Mouse (Mus musculus): ENCODE results near the gene Iqgap2. TPM values are rescaled to one million over a fixed set of nuclear protein-coding genes. Genes with fewer than 3 reads are reported as not detected.

Iqgap2 gene
- polyA plus RNA-seq, 2 experiments: 10.5 to 12.7 TPM

GRCm38 (mm10) chr13:95899885-95900650 lies 8.3 kb upstream of the Iqgap2 start:
- no peaks in the 10 kb centered on the region for H3K27me3 ChIP-seq (ENCODE audit: control insufficient read depth, insufficient read depth, low read length)
- H3K36me3 ChIP-seq (ENCODE audit: control insufficient read depth, insufficient read depth, low read length): no peaks in the 10 kb centered on the region
- H3K9ac ChIP-seq (ENCODE audit: low read depth, low read length, severe bottlenecking): no peak overlapping the region
- DNase-seq (ENCODE audit: low spot score) (no peak), ATAC-seq (ENCODE audit: low FRiP score, low read depth) (no peak)
- peaks cover 9% of the 10 kb centered on the region for H3K4me1 ChIP-seq (ENCODE audit: control insufficient read depth, insufficient read depth, low read length)
- no peak overlapping the region for H3K4me2 ChIP-seq (replicated peaks; ENCODE audit: low read depth, low read length, severe bottlenecking)
- TF ChIP-seq POLR2A (IDR thresholded peaks at IDR 0.05; ENCODE audit: borderline replicate concordance, extremely low read depth, insufficient read depth, insufficient read length): no peak
- no peak overlapping the region for H3K27ac ChIP-seq (replicated peaks; ENCODE audit: low read depth, low read length)
- H3K4me3 ChIP-seq (replicated peaks; ENCODE audit: low read length): no peak overlapping the region
- WGBS: 24% methylated on average over 1 of the region's 1 CpGs
- 0 out of 2 replicates have a peak, but pooled peaks cover 3% of the 10 kb centered on the region for H3K9me3 ChIP-seq (ENCODE audit: control insufficient read depth, low read length)

DNA sequence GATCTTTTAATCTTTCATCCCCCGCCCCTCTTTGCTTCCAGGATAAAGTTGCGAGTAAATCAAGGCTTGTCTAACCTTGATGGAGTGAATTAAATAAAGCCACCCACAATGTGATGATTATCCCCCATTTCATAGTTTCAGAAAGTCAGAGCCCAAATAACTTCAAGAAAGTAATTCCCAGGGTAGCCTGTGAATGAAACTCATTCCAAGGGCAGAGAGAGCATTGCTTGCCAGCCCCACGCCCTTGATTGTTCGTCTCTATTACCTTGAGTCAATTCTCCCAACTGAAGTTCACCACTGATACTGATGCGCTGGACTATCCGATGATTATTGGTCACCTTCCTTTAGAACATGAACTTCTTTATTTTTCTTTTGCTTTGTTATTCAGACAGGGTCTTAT lies 4.8 kb upstream of the Iqgap2 start:
- no peaks in the 10 kb centered on the region for H3K9me3 ChIP-seq (ENCODE audit: control insufficient read depth, low read length)
- H3K4me3 ChIP-seq (replicated peaks; ENCODE audit: low read length): no peak overlapping the region
- no peak overlapping the region for H3K27ac ChIP-seq (replicated peaks; ENCODE audit: low read depth, low read length)
- H3K4me1 ChIP-seq (ENCODE audit: control insufficient read depth, insufficient read depth, low read length): peaks cover 9% of the 10 kb centered on the region
- no peaks in the 10 kb centered on the region for H3K27me3 ChIP-seq (ENCODE audit: control insufficient read depth, insufficient read depth, low read length)
- WGBS: 87% methylated on average over 6 of the region's 6 CpGs
- no peak for TF ChIP-seq POLR2A (IDR thresholded peaks at IDR 0.05; ENCODE audit: borderline replicate concordance, extremely low read depth, insufficient read depth, insufficient read length)
- H3K36me3 ChIP-seq (ENCODE audit: control insufficient read depth, insufficient read depth, low read length): no peaks in the 10 kb centered on the region
- no peak overlapping the region for H3K4me2 ChIP-seq (replicated peaks; ENCODE audit: low read depth, low read length, severe bottlenecking)
- no peak for DNase-seq (ENCODE audit: low spot score)
- ATAC-seq (ENCODE audit: low FRiP score, low read depth): no peak
- H3K9ac ChIP-seq (ENCODE audit: low read depth, low read length, severe bottlenecking): no peak overlapping the region

DNA sequence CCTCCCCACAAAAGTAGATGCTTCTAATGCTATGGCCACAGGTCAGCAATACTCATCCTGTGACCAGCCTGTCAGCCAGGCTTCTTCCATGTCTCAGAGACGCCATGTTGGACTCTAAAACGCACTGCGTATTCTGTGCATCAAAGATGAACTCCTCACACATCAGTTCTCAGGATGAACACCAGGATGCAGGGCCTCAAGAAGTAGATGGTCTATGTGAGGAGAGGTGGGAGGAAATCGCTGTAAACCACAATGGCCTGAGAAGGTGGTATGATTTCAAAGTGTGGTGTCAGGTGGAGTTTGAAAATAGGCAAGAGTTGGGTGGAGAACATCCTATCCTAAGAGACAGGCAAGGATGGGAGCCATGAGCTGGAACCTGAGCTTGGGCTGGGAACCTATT lies 1.4 kb upstream of the Iqgap2 start:
- 92% methylated on average over 4 of the region's 4 CpGs for WGBS
- Histone ChIP-seq H3K4me2 (replicated peaks; ENCODE audit: low read depth, low read length, severe bottlenecking) (no peak overlapping the region), H3K27ac (replicated peaks; ENCODE audit: low read depth, low read length) (no peak overlapping the region)

DNA sequence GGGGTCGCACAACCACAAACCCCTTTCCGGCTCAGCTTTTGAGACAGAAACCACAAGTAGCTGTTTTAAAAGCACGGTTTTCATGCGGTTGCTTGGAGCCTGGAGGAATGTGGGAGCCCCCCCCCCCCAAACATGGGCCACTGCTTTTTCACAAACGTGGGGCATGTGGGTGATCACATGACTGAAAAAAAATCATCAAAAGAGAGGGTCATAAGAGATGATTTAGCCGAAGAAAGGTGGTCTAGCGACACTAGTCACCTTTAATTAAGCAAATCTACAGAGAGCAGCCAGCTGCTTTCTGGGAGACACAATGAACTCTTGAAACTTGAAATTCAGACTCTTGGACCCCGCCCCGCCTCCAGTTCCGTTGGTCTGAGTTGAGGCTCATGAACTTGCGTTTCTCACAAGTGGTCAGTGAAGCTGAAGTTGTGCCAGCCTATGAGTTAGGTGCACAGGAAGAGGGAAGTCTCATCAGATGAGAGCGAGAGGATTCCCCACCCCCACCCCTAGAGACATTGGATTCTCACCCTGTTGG lies 956 bp upstream of the Iqgap2 start:
- H3K9ac ChIP-seq (ENCODE audit: low read depth, low read length, severe bottlenecking): peak overlapping the region; percentile 80; the same call in 1 of the 2 replicates
- no peak for ATAC-seq (ENCODE audit: low FRiP score, low read depth)
- no peaks in the 10 kb centered on the region for H3K27me3 ChIP-seq (ENCODE audit: control insufficient read depth, insufficient read depth, low read length)
- H3K36me3 ChIP-seq (ENCODE audit: control insufficient read depth, insufficient read depth, low read length): no peaks in the 10 kb centered on the region
- H3K27ac ChIP-seq (replicated peaks; ENCODE audit: low read depth, low read length): 0 out of 2 replicates have a peak overlapping the region, but pooled peaks have one; percentile 56
- peaks cover 10% of the 10 kb centered on the region; the same call in 1 of the 2 replicates for H3K4me1 ChIP-seq (ENCODE audit: control insufficient read depth, insufficient read depth, low read length)
- H3K9me3 ChIP-seq (ENCODE audit: control insufficient read depth, low read length): no peaks in the 10 kb centered on the region
- WGBS: 19% methylated on average over 12 of the region's 12 CpGs
- peak overlapping the region; percentile 100 for H3K4me2 ChIP-seq (replicated peaks; ENCODE audit: low read depth, low read length, severe bottlenecking)
- DNase-seq (ENCODE audit: low spot score): no peak
- peak overlapping the region; percentile 76 for H3K4me3 ChIP-seq (replicated peaks; ENCODE audit: low read length)
- no peak for TF ChIP-seq POLR2A (IDR thresholded peaks at IDR 0.05; ENCODE audit: borderline replicate concordance, extremely low read depth, insufficient read depth, insufficient read length)

More for the DNA sequence above, 1.4 kb upstream of the Iqgap2 start:
- no peaks in the 10 kb centered on the region for H3K36me3 ChIP-seq (ENCODE audit: control insufficient read depth, insufficient read depth, low read length)
- DNase-seq (ENCODE audit: low spot score) (no peak), ATAC-seq (ENCODE audit: low FRiP score, low read depth) (no peak)
- no peaks in the 10 kb centered on the region for H3K9me3 ChIP-seq (ENCODE audit: control insufficient read depth, low read length)
- no peak overlapping the region for H3K4me3 ChIP-seq (replicated peaks; ENCODE audit: low read length)
- no peak overlapping the region for H3K9ac ChIP-seq (ENCODE audit: low read depth, low read length, severe bottlenecking)
- TF ChIP-seq POLR2A (IDR thresholded peaks at IDR 0.05; ENCODE audit: borderline replicate concordance, extremely low read depth, insufficient read depth, insufficient read length): no peak
- H3K27me3 ChIP-seq (ENCODE audit: control insufficient read depth, insufficient read depth, low read length): no peaks in the 10 kb centered on the region
- peaks cover 10% of the 10 kb centered on the region; the same call in 1 of the 2 replicates for H3K4me1 ChIP-seq (ENCODE audit: control insufficient read depth, insufficient read depth, low read length)

- Histone ChIP-seq H3K4me2 (replicated peaks; ENCODE audit: low read depth, low read length, severe bottlenecking) (peak overlapping the region; percentile 100), H3K27ac (replicated peaks; ENCODE audit: low read depth, low read length) (peak overlapping the region; percentile 56; the same call in 1 of the 2 replicates), H3K4me1 (ENCODE audit: control insufficient read depth, insufficient read depth, low read length) (peaks cover 10% of the 10 kb centered on the region; the same call in 1 of the 2 replicates), H3K27me3 (ENCODE audit: control insufficient read depth, insufficient read depth, low read length) (no peaks in the 10 kb centered on the region), H3K36me3 (ENCODE audit: control insufficient read depth, insufficient read depth, low read length) (no peaks in the 10 kb centered on the region), H3K9me3 (ENCODE audit: control insufficient read depth, low read length) (no peaks in the 10 kb centered on the region), H3K4me3 (replicated peaks; ENCODE audit: low read length) (peak overlapping the region; percentile 76), H3K9ac (ENCODE audit: low read depth, low read length, severe bottlenecking) (peak overlapping the region; percentile 80)
- DNase-seq (ENCODE audit: low spot score) (peak; percentile 62), ATAC-seq (ENCODE audit: low FRiP score, low read depth) (peak; percentile 86)
- WGBS: under 1% methylated on average over 27 of the region's 52 CpGs
- TF ChIP-seq POLR2A (IDR thresholded peaks at IDR 0.05; ENCODE audit: borderline replicate concordance, extremely low read depth, insufficient read depth, insufficient read length): peak; percentile 59; the same call in 1 of the 2 replicates
Observed at GRCm38 (mm10) chr13:95891926-95892610, 346 bp upstream of the Iqgap2 start.
